Mouse (Mus musculus) embryonic facial prominence, embryonic 14.5 days (tissue): ENCODE measurements at regions not wholly inside any gene's neighbourhood (a gene's known extent, or its start where the extent isn't known, plus 50 kb on each side); places are given as distances from the start of the nearest gene placed in this dataset.
A peak's percentile ranks its signal among the peaks of the same experiment; 100 is the strongest.

ENCODE experiments used
- ATAC-seq: fragments of 200-750 bp; cut with Nextera tagmentation; 2 replicates; pipeline ENCODE4 v1.8.0; 2017; ENCODE audit warnings: low read depth, moderate number of reproducible peaks, moderate TSS enrichment
- DNase-seq: peaks from one replicate; pipeline ENCODE4 v3.0.0-alpha.2; 2015; ENCODE audit warnings: low spot score
- H3K27ac ChIP-seq: fragments of 300-500 bp; sonication (generic); replicated peaks from 2 replicates; pipeline ENCODE4 v1.5.1; 2014; ENCODE audit warnings: low read depth, mild to moderate bottlenecking, low read length, moderate library complexity
- H3K27me3 ChIP-seq: fragments of 300-500 bp; sonication (generic); replicated peaks from 2 replicates; pipeline ENCODE4 v1.6.1; 2014; ENCODE audit warnings: low read length; ENCODE audit not compliant: control insufficient read depth, insufficient read depth
- H3K36me3 ChIP-seq: fragments of 300-500 bp; sonication (generic); 2 replicates; pipeline ENCODE4 v1.6.1; 2014; ENCODE audit warnings: low read length, mixed read lengths; ENCODE audit not compliant: control insufficient read depth, insufficient read depth
- H3K4me1 ChIP-seq: fragments of 300-500 bp; sonication (generic); 2 replicates; pipeline ENCODE4 v1.6.1; 2014; ENCODE audit warnings: antibody characterized with exemption, low read length; ENCODE audit not compliant: control insufficient read depth, insufficient read depth
- H3K4me2 ChIP-seq: fragments of 300-500 bp; sonication (generic); 2 replicates; pipeline ENCODE4 v1.6.1; 2014; ENCODE audit warnings: low read depth, mild to moderate bottlenecking, low read length, moderate library complexity, mixed read lengths
- H3K4me3 ChIP-seq: fragments of 300-500 bp; sonication (generic); 2 replicates; pipeline ENCODE4 v1.5.1; 2014; ENCODE audit warnings: low read depth, mild to moderate bottlenecking, low read length
- H3K9ac ChIP-seq: fragments of 300-500 bp; sonication (generic); 2 replicates; pipeline ENCODE4 v1.6.1; 2014; ENCODE audit warnings: low read depth, mild to moderate bottlenecking, low read length, moderate library complexity, mixed read lengths
- H3K9me3 ChIP-seq: fragments of 300-500 bp; sonication (generic); 2 replicates; pipeline ENCODE4 v1.6.1; 2016; ENCODE audit warnings: low read length; ENCODE audit not compliant: control insufficient read depth
- WGBS: fragments of 180-500 bp; shearing (Covaris S2); extraction: QIAGEN DNeasy Blood & Tissue Kit; methylation state at CpG from one replicate; pipeline ENCODE4 v1.1.7; 2014; 5-methylcytosine and 5-hydroxymethylcytosine counted together

- ATAC-seq = no peak
- H3K36me3 ChIP-seq = no peaks in the 10 kb centered on the region
- 0 out of 2 replicates have a peak, but pooled peaks cover 4% of the 10 kb centered on the region for H3K9me3 ChIP-seq
- H3K4me1 ChIP-seq = peaks cover 9% of the 10 kb centered on the region; the same call in 1 of the 2 replicates
- 14% methylated on average over 7 of the region's 7 CpGs for WGBS
- H3K9ac ChIP-seq = no peak overlapping the region
- H3K27me3 ChIP-seq = no peaks in the 10 kb centered on the region
- H3K4me2 ChIP-seq = no peak overlapping the region
- no peak overlapping the region for H3K4me3 ChIP-seq
- H3K27ac ChIP-seq = no peak overlapping the region
- peak; percentile 61 for DNase-seq
Measured at GRCm38 (mm10) chr17:85847756-85848155, 159.7 kb upstream of the Six2 start.

DNA sequence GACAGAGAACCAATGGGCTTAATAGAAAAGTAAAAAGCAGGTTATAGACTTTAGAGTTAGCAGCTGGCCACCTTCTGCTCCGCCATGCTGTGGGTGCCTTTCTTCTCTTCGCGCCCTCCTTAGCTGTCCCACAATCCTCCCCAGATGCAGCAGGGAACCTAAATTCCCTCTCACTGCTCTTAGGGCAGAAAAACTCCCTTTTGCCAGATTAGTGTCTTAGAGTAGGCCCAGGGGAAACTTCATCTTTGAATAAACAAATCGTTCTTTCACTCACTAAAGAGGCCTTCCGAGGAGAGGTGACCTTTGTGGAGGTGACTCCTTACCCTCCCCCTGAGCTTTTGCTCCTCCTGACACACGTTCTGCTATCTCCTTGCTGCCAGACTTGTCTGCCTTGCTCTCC, 157.0 kb upstream of the Six2 start:
- 0 out of 2 replicates have a peak, but pooled peaks cover 4% of the 10 kb centered on the region for H3K9me3 ChIP-seq
- ATAC-seq (no peak), DNase-seq (no peak)
- H3K4me2 ChIP-seq = no peak overlapping the region
- no peak overlapping the region for H3K9ac ChIP-seq
- H3K27me3 ChIP-seq = no peaks in the 10 kb centered on the region
- no peak overlapping the region for H3K27ac ChIP-seq
- no peak overlapping the region for H3K4me3 ChIP-seq
- peaks cover 9% of the 10 kb centered on the region; the same call in 1 of the 2 replicates for H3K4me1 ChIP-seq
- no peaks in the 10 kb centered on the region for H3K36me3 ChIP-seq
- WGBS = 58% methylated on average over 6 of the region's 6 CpGs

GRCm38 (mm10) chr17:85844486-85844885, 156.4 kb upstream of the Six2 start:
- 82% methylated on average over 13 of the region's 13 CpGs for WGBS
- no peak overlapping the region for H3K4me3 ChIP-seq
- H3K27me3 ChIP-seq = no peaks in the 10 kb centered on the region
- no peaks in the 10 kb centered on the region for H3K36me3 ChIP-seq
- H3K9ac ChIP-seq = no peak overlapping the region
- 0 out of 2 replicates have a peak, but pooled peaks cover 4% of the 10 kb centered on the region for H3K9me3 ChIP-seq
- no peak overlapping the region for H3K27ac ChIP-seq
- peaks cover 9% of the 10 kb centered on the region; the same call in 1 of the 2 replicates for H3K4me1 ChIP-seq
- DNase-seq (no peak), ATAC-seq (no peak)
- no peak overlapping the region for H3K4me2 ChIP-seq

DNA sequence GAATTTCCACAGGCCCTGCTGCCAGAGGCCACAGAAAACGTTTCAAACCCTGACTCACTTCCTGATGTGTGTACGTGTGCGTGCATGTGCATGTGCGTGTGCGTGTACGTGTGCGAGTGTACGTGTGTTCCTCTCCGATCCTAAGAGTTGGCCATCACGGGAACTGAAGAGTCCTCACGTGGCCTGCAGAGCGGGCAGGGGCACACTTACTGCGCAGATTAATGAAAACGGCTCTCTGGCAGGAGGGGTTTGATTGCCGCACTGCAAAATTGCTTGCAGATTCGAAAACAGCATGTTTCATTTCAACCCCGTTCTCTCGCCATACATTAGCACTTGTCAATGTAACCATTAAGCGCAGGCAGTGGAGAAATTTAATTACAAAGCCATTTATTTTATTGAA, 135.0 kb upstream of the Six2 start:
- no peaks in the 10 kb centered on the region for H3K27me3 ChIP-seq
- ATAC-seq (no peak), DNase-seq (no peak)
- no peak overlapping the region for H3K9ac ChIP-seq
- 0 out of 2 replicates have a peak, but pooled peaks cover under 1% of the 10 kb centered on the region for H3K4me1 ChIP-seq
- peak overlapping the region; percentile 31 for H3K4me2 ChIP-seq
- no peaks in the 10 kb centered on the region for H3K36me3 ChIP-seq
- no peak overlapping the region for H3K4me3 ChIP-seq
- 0 out of 2 replicates have a peak overlapping the region, but pooled peaks have one; percentile 24 for H3K27ac ChIP-seq
- WGBS = 49% methylated on average over 19 of the region's 19 CpGs
- H3K9me3 ChIP-seq = peaks cover 6% of the 10 kb centered on the region; the same call in 1 of the 2 replicates

- ATAC-seq (no peak), DNase-seq (no peak)
- H3K4me2 ChIP-seq = no peak overlapping the region
- 63% methylated on average over 4 of the region's 4 CpGs for WGBS
- peaks cover 6% of the 10 kb centered on the region; the same call in 1 of the 2 replicates for H3K9me3 ChIP-seq
- H3K27ac ChIP-seq = no peak overlapping the region
- no peak overlapping the region for H3K9ac ChIP-seq
- H3K27me3 ChIP-seq = no peaks in the 10 kb centered on the region
- no peak overlapping the region for H3K4me3 ChIP-seq
- 0 out of 2 replicates have a peak, but pooled peaks cover 6% of the 10 kb centered on the region for H3K4me1 ChIP-seq
- no peaks in the 10 kb centered on the region for H3K36me3 ChIP-seq
Measured at GRCm38 (mm10) chr17:85821861-85822260, 133.8 kb upstream of the Six2 start.

DNA sequence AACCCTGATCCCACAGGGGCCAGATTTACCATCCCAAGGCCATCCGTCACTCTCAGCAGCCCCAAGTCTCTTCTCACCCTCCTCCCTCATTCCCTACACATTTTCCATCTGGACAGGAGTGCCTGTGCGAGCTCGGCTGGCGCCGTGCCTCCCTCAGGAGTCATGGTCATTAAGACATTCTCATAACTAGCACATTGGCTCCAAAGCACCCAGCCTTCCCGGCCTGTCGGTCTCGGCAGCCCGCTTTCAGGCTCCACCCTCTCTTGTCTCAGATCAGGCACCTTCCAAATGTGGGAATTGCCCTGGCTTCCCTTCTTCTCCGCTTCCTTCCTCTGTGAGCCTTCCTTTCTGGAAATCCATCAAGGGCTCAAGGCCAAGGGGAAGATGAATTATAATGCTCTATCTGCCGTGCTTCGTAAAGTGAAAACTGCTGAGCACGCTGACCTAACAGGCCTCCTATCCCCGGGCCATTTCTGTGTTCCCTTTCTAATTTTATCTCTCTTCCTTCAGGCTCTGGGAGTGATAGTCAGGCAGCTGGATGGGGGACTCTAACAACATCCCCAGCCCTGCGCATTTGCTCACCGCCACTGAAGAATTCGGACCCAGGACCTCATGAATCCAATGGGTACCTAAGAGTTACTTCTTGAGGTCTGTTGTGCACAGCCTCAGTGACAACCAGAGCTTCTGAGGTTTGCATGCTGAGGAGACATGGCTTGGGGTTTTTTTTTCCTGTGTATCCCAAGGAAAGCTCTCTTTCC, 130.2 kb upstream of the Six2 start:
- ATAC-seq (peak; percentile 67; the same call in 1 of the 2 replicates), DNase-seq (peak; percentile 68)
- H3K36me3 ChIP-seq = no peaks in the 10 kb centered on the region
- WGBS = 54% methylated on average over 17 of the region's 17 CpGs
- H3K27ac ChIP-seq = no peak overlapping the region
- H3K9me3 ChIP-seq = peaks cover 6% of the 10 kb centered on the region; the same call in 1 of the 2 replicates
- no peak overlapping the region for H3K4me3 ChIP-seq
- no peak overlapping the region for H3K4me2 ChIP-seq
- H3K27me3 ChIP-seq = no peaks in the 10 kb centered on the region
- H3K9ac ChIP-seq = no peak overlapping the region
- 0 out of 2 replicates have a peak, but pooled peaks cover 6% of the 10 kb centered on the region for H3K4me1 ChIP-seq

- Histone ChIP-seq H3K9ac (no peak overlapping the region), H3K4me3 (no peak overlapping the region), H3K27me3 (no peaks in the 10 kb centered on the region), H3K4me1 (0 out of 2 replicates have a peak, but pooled peaks cover 6% of the 10 kb centered on the region), H3K9me3 (peaks cover 6% of the 10 kb centered on the region; the same call in 1 of the 2 replicates), H3K36me3 (no peaks in the 10 kb centered on the region), H3K27ac (no peak overlapping the region), H3K4me2 (no peak overlapping the region)
- WGBS = 92% methylated on average over 8 of the region's 8 CpGs
- ATAC-seq = no peak
- no peak for DNase-seq
Measured at GRCm38 (mm10) chr17:85816521-85816920, 128.4 kb upstream of the Six2 start.

DNA sequence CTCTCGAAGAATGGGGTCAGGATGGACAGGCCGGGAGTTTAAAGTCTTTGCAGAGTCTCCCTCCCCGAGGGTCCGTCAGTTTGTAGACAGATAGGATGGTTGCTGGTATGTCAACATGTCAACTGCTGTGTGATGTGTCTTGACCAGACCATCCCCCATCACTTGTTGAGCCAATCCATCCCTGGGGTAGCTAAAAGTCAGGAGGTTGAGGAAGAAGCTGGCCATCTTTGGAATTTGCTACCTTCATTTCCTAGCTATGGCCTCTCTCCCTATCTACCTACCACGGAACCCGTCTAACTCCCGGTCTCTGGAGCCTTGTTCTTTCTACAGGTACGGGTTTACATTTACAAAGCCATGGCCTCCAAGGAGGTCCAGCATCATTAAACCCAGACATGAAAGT, 128.0 kb upstream of the Six2 start:
- no peak overlapping the region for H3K27ac ChIP-seq
- H3K27me3 ChIP-seq = no peaks in the 10 kb centered on the region
- no peak overlapping the region for H3K9ac ChIP-seq
- H3K4me3 ChIP-seq = no peak overlapping the region
- no peak for DNase-seq
- WGBS = 82% methylated on average over 8 of the region's 8 CpGs
- no peak overlapping the region for H3K4me2 ChIP-seq
- no peaks in the 10 kb centered on the region for H3K36me3 ChIP-seq
- peaks cover 6% of the 10 kb centered on the region; the same call in 1 of the 2 replicates for H3K9me3 ChIP-seq
- H3K4me1 ChIP-seq = 0 out of 2 replicates have a peak, but pooled peaks cover 6% of the 10 kb centered on the region
- ATAC-seq = no peak
